Mouse (Mus musculus): Measurements from ENCODE around the gene Ifna15. TPM values are rescaled to one million over a fixed set of nuclear protein-coding genes. Genes with fewer than 3 reads are reported as not detected.

The Ifna15 gene
- total and polyA plus RNA-seq, 3 experiments, result not detected

DNA sequence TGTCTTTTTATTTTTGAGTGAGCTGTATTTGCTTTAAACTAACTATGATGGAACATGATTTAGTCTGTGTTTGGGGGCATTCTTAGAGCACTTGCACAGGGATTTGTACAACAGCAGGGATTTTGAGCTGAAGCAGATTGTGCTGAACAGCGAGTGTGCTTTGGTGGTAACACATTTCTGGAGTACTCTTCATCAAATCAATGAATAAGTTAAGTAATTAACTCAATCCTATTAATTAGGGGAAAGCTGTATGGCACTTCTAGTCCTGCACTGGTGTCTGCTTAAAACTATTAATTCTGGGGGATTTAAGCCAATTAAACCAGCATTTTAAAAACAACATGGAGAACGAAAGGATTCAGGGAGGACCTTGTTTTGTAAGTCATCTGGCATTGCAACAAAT lies 40.1 kb downstream of the Ifna15 start:
- H3K27me3 ChIP-seq (ENCODE audit: insufficient read depth, low read length), result peaks cover 6% of the 10 kb centered on the region; the same call in 1 of the 2 replicates
- no peaks in the 10 kb centered on the region for H3K9me3 ChIP-seq (replicated peaks)
- no peak for ATAC-seq (ENCODE audit: extremely low read depth, insufficient number of reproducible peaks, low FRiP score, poor library complexity, severe bottlenecking)
- H3K4me1 ChIP-seq (ENCODE audit: insufficient read depth, low read depth, low read length), result no peaks in the 10 kb centered on the region
- H3K36me3 ChIP-seq (replicated peaks), result no peaks in the 10 kb centered on the region
- no peak for DNase-seq (ENCODE audit: low spot score)
- H3K4me3 ChIP-seq (ENCODE audit: low read depth, low read length), result no peak overlapping the region
- no peak for TF ChIP-seq GATA2 (IDR thresholded peaks at IDR 0.05; ENCODE audit: borderline replicate concordance, low read depth, low read length)
- TF ChIP-seq CTCF (IDR thresholded peaks at IDR 0.05; ENCODE audit: low read depth, low read length), result no peak
- no peak for TF ChIP-seq POLR2AphosphoS5 (IDR thresholded peaks at IDR 0.05; ENCODE audit: insufficient replicate concordance, low read depth, low read length)
- TF ChIP-seq TAL1 (conservative IDR thresholded peaks at IDR 0.05; ENCODE audit: low read depth, low read length), result no peak
- no peak for TF ChIP-seq GATA1 (IDR thresholded peaks at IDR 0.05; ENCODE audit: borderline replicate concordance, low read length)

- Histone ChIP-seq H3K4me1 (ENCODE audit: insufficient read depth, low read depth, low read length) (no peaks in the 10 kb centered on the region), H3K36me3 (replicated peaks) (no peaks in the 10 kb centered on the region), H3K9me3 (replicated peaks) (no peaks in the 10 kb centered on the region), H3K27me3 (ENCODE audit: insufficient read depth, low read length) (peaks cover 3% of the 10 kb centered on the region; the same call in 1 of the 2 replicates), H3K4me3 (ENCODE audit: low read depth, low read length) (no peak overlapping the region)
- DNase-seq (ENCODE audit: low spot score) (no peak), ATAC-seq (ENCODE audit: extremely low read depth, insufficient number of reproducible peaks, low FRiP score, poor library complexity, severe bottlenecking) (no peak)
- TF ChIP-seq GATA2 (IDR thresholded peaks at IDR 0.05; ENCODE audit: borderline replicate concordance, low read depth, low read length) (no peak), GATA1 (IDR thresholded peaks at IDR 0.05; ENCODE audit: borderline replicate concordance, low read length) (no peak), TAL1 (conservative IDR thresholded peaks at IDR 0.05; ENCODE audit: low read depth, low read length) (no peak), CTCF (IDR thresholded peaks at IDR 0.05; ENCODE audit: low read depth, low read length) (no peak), POLR2AphosphoS5 (IDR thresholded peaks at IDR 0.05; ENCODE audit: insufficient replicate concordance, low read depth, low read length) (no peak)
Measured at GRCm38 (mm10) chr4:88515711-88516211, 42.3 kb downstream of the Ifna15 start.

DNA sequence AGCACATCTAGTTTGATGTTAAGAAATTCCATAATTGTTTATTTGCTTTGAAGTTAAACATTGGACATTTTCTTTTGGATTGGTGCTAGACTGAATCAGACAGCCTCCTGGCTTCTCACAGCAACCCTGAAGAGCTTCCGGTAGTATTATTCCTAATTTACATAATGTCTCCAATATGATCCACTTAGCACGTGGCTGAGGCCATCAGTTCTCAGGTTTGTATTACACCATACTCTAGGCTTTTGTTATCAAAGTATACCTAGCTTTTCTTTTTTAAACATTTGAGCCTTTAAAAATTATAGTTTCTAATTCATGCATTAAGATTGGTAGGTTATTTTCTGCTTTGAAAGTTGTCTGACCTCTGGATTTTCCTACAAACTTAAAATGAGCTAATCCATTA lies 42.8 kb downstream of the Ifna15 start:
- Histone ChIP-seq H3K27me3 (ENCODE audit: insufficient read depth, low read length) (peaks cover 3% of the 10 kb centered on the region; the same call in 1 of the 2 replicates), H3K4me3 (ENCODE audit: low read depth, low read length) (no peak overlapping the region), H3K4me1 (ENCODE audit: insufficient read depth, low read depth, low read length) (no peaks in the 10 kb centered on the region), H3K36me3 (replicated peaks) (no peaks in the 10 kb centered on the region), H3K9me3 (replicated peaks) (no peaks in the 10 kb centered on the region)
- DNase-seq (ENCODE audit: low spot score) (no peak), ATAC-seq (ENCODE audit: extremely low read depth, insufficient number of reproducible peaks, low FRiP score, poor library complexity, severe bottlenecking) (no peak)
- no peak for TF ChIP-seq GATA1 (IDR thresholded peaks at IDR 0.05; ENCODE audit: borderline replicate concordance, low read length)
- TF ChIP-seq POLR2AphosphoS5 (IDR thresholded peaks at IDR 0.05; ENCODE audit: insufficient replicate concordance, low read depth, low read length), result no peak
- no peak for TF ChIP-seq CTCF (IDR thresholded peaks at IDR 0.05; ENCODE audit: low read depth, low read length)
- no peak for TF ChIP-seq GATA2 (IDR thresholded peaks at IDR 0.05; ENCODE audit: borderline replicate concordance, low read depth, low read length)
- no peak for TF ChIP-seq TAL1 (conservative IDR thresholded peaks at IDR 0.05; ENCODE audit: low read depth, low read length)

DNA sequence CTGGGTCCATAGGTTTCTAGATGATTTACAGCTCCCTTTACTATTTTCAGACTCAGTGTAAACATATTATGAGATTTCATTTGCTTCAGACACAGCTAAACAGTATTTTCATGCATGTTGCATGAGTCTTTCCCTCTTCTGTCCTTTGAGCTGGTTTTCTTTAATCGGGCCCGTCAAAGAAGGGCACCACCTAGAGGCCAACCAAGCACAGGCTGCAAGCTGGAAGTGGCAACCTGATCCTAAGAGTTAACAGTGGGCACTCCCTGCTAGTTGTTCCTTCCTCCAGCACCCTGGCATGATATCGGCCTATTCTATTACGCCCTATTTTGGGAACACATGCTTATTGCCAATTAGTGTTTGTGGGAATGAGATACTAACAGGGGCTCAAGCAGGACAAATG lies 43.6 kb downstream of the Ifna15 start:
- TF ChIP-seq GATA2 (IDR thresholded peaks at IDR 0.05; ENCODE audit: borderline replicate concordance, low read depth, low read length) (no peak), CTCF (IDR thresholded peaks at IDR 0.05; ENCODE audit: low read depth, low read length) (no peak), GATA1 (IDR thresholded peaks at IDR 0.05; ENCODE audit: borderline replicate concordance, low read length) (no peak), POLR2AphosphoS5 (IDR thresholded peaks at IDR 0.05; ENCODE audit: insufficient replicate concordance, low read depth, low read length) (no peak), TAL1 (conservative IDR thresholded peaks at IDR 0.05; ENCODE audit: low read depth, low read length) (no peak)
- 0 out of 2 replicates have a peak, but pooled peaks cover under 1% of the 10 kb centered on the region for H3K27me3 ChIP-seq (ENCODE audit: insufficient read depth, low read length)
- H3K4me3 ChIP-seq (ENCODE audit: low read depth, low read length), result no peak overlapping the region
- ATAC-seq (ENCODE audit: extremely low read depth, insufficient number of reproducible peaks, low FRiP score, poor library complexity, severe bottlenecking), result no peak
- H3K4me1 ChIP-seq (ENCODE audit: insufficient read depth, low read depth, low read length), result no peaks in the 10 kb centered on the region
- H3K9me3 ChIP-seq (replicated peaks), result no peaks in the 10 kb centered on the region
- H3K36me3 ChIP-seq (replicated peaks), result no peaks in the 10 kb centered on the region
- DNase-seq (ENCODE audit: low spot score), result no peak

DNA sequence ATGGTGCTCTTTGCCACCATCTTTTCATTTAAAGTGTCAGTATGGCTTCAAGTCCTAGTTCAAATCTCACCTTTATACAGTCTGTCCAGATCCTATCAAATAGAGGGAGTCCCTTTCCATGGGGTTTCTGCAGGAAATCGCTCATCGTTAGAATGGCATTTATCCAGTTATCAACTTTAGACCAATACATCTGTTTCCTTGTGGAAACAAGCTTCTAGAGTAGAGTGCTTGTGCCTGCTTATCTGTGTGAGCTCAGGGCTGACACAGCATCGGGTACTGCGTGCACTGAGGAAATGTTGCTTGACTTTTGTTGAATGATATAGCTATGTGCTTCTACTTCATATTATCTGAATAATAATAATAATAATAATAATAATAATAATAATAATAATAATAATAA lies 44.3 kb downstream of the Ifna15 start:
- H3K4me3 ChIP-seq (ENCODE audit: low read depth, low read length), result no peak overlapping the region
- no peak for TF ChIP-seq CTCF (IDR thresholded peaks at IDR 0.05; ENCODE audit: low read depth, low read length)
- TF ChIP-seq GATA1 (IDR thresholded peaks at IDR 0.05; ENCODE audit: borderline replicate concordance, low read length), result no peak
- TF ChIP-seq GATA2 (IDR thresholded peaks at IDR 0.05; ENCODE audit: borderline replicate concordance, low read depth, low read length), result no peak
- TF ChIP-seq TAL1 (conservative IDR thresholded peaks at IDR 0.05; ENCODE audit: low read depth, low read length), result no peak
- no peak for TF ChIP-seq POLR2AphosphoS5 (IDR thresholded peaks at IDR 0.05; ENCODE audit: insufficient replicate concordance, low read depth, low read length)
- no peaks in the 10 kb centered on the region for H3K27me3 ChIP-seq (ENCODE audit: insufficient read depth, low read length)
- H3K36me3 ChIP-seq (replicated peaks), result no peaks in the 10 kb centered on the region
- ATAC-seq (ENCODE audit: extremely low read depth, insufficient number of reproducible peaks, low FRiP score, poor library complexity, severe bottlenecking), result no peak
- H3K4me1 ChIP-seq (ENCODE audit: insufficient read depth, low read depth, low read length), result no peaks in the 10 kb centered on the region
- H3K9me3 ChIP-seq (replicated peaks), result no peaks in the 10 kb centered on the region
- no peak for DNase-seq (ENCODE audit: low spot score)

Other genes starting within 250 kb of the Ifna15 start
Only the 20 nearest of the 26 such genes appear.
- gene Hacd4, start 119.3 kb downstream of the Ifna15 start, total RNA-seq (2014; fragmentation: Nextera tagmentation), result 0.44 TPM in 1 of 2 replicates, not detected in the other
- gene Hacd4, start 119.3 kb downstream of the Ifna15 start, total RNA-seq (2017), result 0.52 and 0.76 TPM in 2 replicates
- gene Hacd4, start 119.3 kb downstream of the Ifna15 start, polyA plus RNA-seq (2012), result not detected in 2 replicates
- not detected in 2 replicates for gene Ifnb1, start 35.5 kb downstream of the Ifna15 start, total RNA-seq (2014; fragmentation: Nextera tagmentation)
- not detected in 2 replicates for gene Ifnb1, start 35.5 kb downstream of the Ifna15 start, total RNA-seq (2017)
- gene Ifnb1, start 35.5 kb downstream of the Ifna15 start, polyA plus RNA-seq (2012), result not detected in 2 replicates
- not detected in 2 replicates for gene Ifna14, start 13.6 kb upstream of the Ifna15 start, total RNA-seq (2014; fragmentation: Nextera tagmentation)
- gene Ifna14, start 13.6 kb upstream of the Ifna15 start, total RNA-seq (2017), result 0.44 TPM in 1 of 2 replicates, not detected in the other
- gene Ifna14, start 13.6 kb upstream of the Ifna15 start, polyA plus RNA-seq (2012), result not detected in 2 replicates
- not detected in 2 replicates for gene Ifna9, start 34.1 kb upstream of the Ifna15 start, total RNA-seq (2014; fragmentation: Nextera tagmentation)
- 0.29 TPM in 1 of 2 replicates, not detected in the other for gene Ifna9, start 34.1 kb upstream of the Ifna15 start, total RNA-seq (2017)
- not detected in 2 replicates for gene Ifna9, start 34.1 kb upstream of the Ifna15 start, polyA plus RNA-seq (2012)
- not detected in 2 replicates for gene Ifna12, start 45.1 kb upstream of the Ifna15 start, total RNA-seq (2014; fragmentation: Nextera tagmentation)
- gene Ifna12, start 45.1 kb upstream of the Ifna15 start, total RNA-seq (2017), result not detected in 2 replicates
- not detected in 2 replicates for gene Ifna12, start 45.1 kb upstream of the Ifna15 start, polyA plus RNA-seq (2012)
- gene C87499, start 76.2 kb upstream of the Ifna15 start, total RNA-seq (2014; fragmentation: Nextera tagmentation), result not detected in 2 replicates
- gene C87499, start 76.2 kb upstream of the Ifna15 start, total RNA-seq (2017), result 0.22 and 0.46 TPM in 2 replicates
- not detected in 2 replicates for gene C87499, start 76.2 kb upstream of the Ifna15 start, polyA plus RNA-seq (2012)
- not detected in 2 replicates for gene Ifna13, start 86.2 kb upstream of the Ifna15 start, total RNA-seq (2014; fragmentation: Nextera tagmentation)
- gene Ifna13, start 86.2 kb upstream of the Ifna15 start, total RNA-seq (2017), result not detected in 2 replicates
- not detected in 2 replicates for gene Ifna13, start 86.2 kb upstream of the Ifna15 start, polyA plus RNA-seq (2012)
- gene Ifna16, start 118.7 kb upstream of the Ifna15 start, total RNA-seq (2014; fragmentation: Nextera tagmentation), result not detected in 2 replicates
- not detected in 2 replicates for gene Ifna16, start 118.7 kb upstream of the Ifna15 start, total RNA-seq (2017)
- gene Ifna16, start 118.7 kb upstream of the Ifna15 start, polyA plus RNA-seq (2012), result not detected in 2 replicates
- not detected in 2 replicates for gene Ifna2, start 125.7 kb upstream of the Ifna15 start, total RNA-seq (2014; fragmentation: Nextera tagmentation)
- gene Ifna2, start 125.7 kb upstream of the Ifna15 start, total RNA-seq (2017), result not detected in 2 replicates
- gene Ifna2, start 125.7 kb upstream of the Ifna15 start, polyA plus RNA-seq (2012), result not detected in 2 replicates
- gene Ifnab, start 133.1 kb upstream of the Ifna15 start, total RNA-seq (2014; fragmentation: Nextera tagmentation), result not detected in 2 replicates
- not detected in 2 replicates for gene Ifnab, start 133.1 kb upstream of the Ifna15 start, total RNA-seq (2017)
- gene Ifnab, start 133.1 kb upstream of the Ifna15 start, polyA plus RNA-seq (2012), result not detected in 2 replicates
- not detected in 2 replicates for gene Gm26566, start 163.6 kb upstream of the Ifna15 start, total RNA-seq (2014; fragmentation: Nextera tagmentation)
- 0.33 and 0.46 TPM in 2 replicates for gene Gm26566, start 163.6 kb upstream of the Ifna15 start, total RNA-seq (2017)
- 0.08 and 0.22 TPM in 2 replicates for gene Gm26566, start 163.6 kb upstream of the Ifna15 start, polyA plus RNA-seq (2012)
- 63.5 and 64.7 TPM in 2 replicates for gene Klhl9, start 164.2 kb upstream of the Ifna15 start, total RNA-seq (2014; fragmentation: Nextera tagmentation)
- 95.4 and 115 TPM in 2 replicates for gene Klhl9, start 164.2 kb upstream of the Ifna15 start, total RNA-seq (2017)
- 5.6 and 6.3 TPM in 2 replicates for gene Klhl9, start 164.2 kb upstream of the Ifna15 start, polyA plus RNA-seq (2012)
- not detected in 2 replicates for gene Gm13271, start 196.6 kb upstream of the Ifna15 start, total RNA-seq (2014; fragmentation: Nextera tagmentation)
- gene Gm13271, start 196.6 kb upstream of the Ifna15 start, total RNA-seq (2017), result not detected in 2 replicates
- gene Gm13271, start 196.6 kb upstream of the Ifna15 start, polyA plus RNA-seq (2012), result not detected in 2 replicates
- gene Gm13283, start 201.9 kb upstream of the Ifna15 start, total RNA-seq (2014; fragmentation: Nextera tagmentation), result not detected in 2 replicates
- not detected in 2 replicates for gene Gm13283, start 201.9 kb upstream of the Ifna15 start, total RNA-seq (2017)
- not detected in 2 replicates for gene Gm13283, start 201.9 kb upstream of the Ifna15 start, polyA plus RNA-seq (2012)
- gene Gm13290, start 215.6 kb upstream of the Ifna15 start, total RNA-seq (2014; fragmentation: Nextera tagmentation), result not detected in 2 replicates
- not detected in 2 replicates for gene Gm13290, start 215.6 kb upstream of the Ifna15 start, total RNA-seq (2017)
- gene Gm13290, start 215.6 kb upstream of the Ifna15 start, polyA plus RNA-seq (2012), result not detected in 2 replicates
- gene Gm13289, start 218.7 kb upstream of the Ifna15 start, total RNA-seq (2014; fragmentation: Nextera tagmentation), result not detected in 2 replicates
- gene Gm13289, start 218.7 kb upstream of the Ifna15 start, total RNA-seq (2017), result not detected in 2 replicates
- gene Gm13289, start 218.7 kb upstream of the Ifna15 start, polyA plus RNA-seq (2012), result not detected in 2 replicates
- gene Gm13272, start 221.6 kb upstream of the Ifna15 start, total RNA-seq (2014; fragmentation: Nextera tagmentation), result not detected in 2 replicates
- 0.29 TPM in 1 of 2 replicates, not detected in the other for gene Gm13272, start 221.6 kb upstream of the Ifna15 start, total RNA-seq (2017)
- gene Gm13272, start 221.6 kb upstream of the Ifna15 start, polyA plus RNA-seq (2012), result not detected in 2 replicates
- gene Ifnz, start 223.9 kb upstream of the Ifna15 start, total RNA-seq (2014; fragmentation: Nextera tagmentation), result not detected in 2 replicates
- not detected in 2 replicates for gene Ifnz, start 223.9 kb upstream of the Ifna15 start, total RNA-seq (2017)
- not detected in 2 replicates for gene Ifnz, start 223.9 kb upstream of the Ifna15 start, polyA plus RNA-seq (2012)
- gene Gm13276, start 227.5 kb upstream of the Ifna15 start, total RNA-seq (2014; fragmentation: Nextera tagmentation), result not detected in 2 replicates
- not detected in 2 replicates for gene Gm13276, start 227.5 kb upstream of the Ifna15 start, total RNA-seq (2017)
- not detected in 2 replicates for gene Gm13276, start 227.5 kb upstream of the Ifna15 start, polyA plus RNA-seq (2012)
- gene Gm13277, start 230.4 kb upstream of the Ifna15 start, total RNA-seq (2014; fragmentation: Nextera tagmentation), result not detected in 2 replicates
- not detected in 2 replicates for gene Gm13277, start 230.4 kb upstream of the Ifna15 start, total RNA-seq (2017)
- gene Gm13277, start 230.4 kb upstream of the Ifna15 start, polyA plus RNA-seq (2012), result not detected in 2 replicates

All from G1E (cell line).